Mouse (Mus musculus) cerebellum, adult 2 months (tissue): ENCODE results near the gene Vangl1. TPM values are rescaled to one million over a fixed set of nuclear protein-coding genes. Genes with fewer than 3 reads are reported as not detected.

Experiments
- DNase-seq, 2 experiments: peaks; one replicate each; pipeline ENCODE4 v3.0.0; 2021
- H3K27ac ChIP-seq: fragments of 200-500 bp; 2 replicates; pipeline ENCODE4 v1.5.1; 2012; ENCODE audit warnings: low read length, control low read depth, inconsistent platforms; ENCODE audit not compliant: insufficient read depth
- H3K27me3 ChIP-seq: fragments of 200-500 bp; 2 replicates; pipeline ENCODE4 v1.6.1; 2012; ENCODE audit warnings: inconsistent platforms, mild to moderate bottlenecking, low read length, moderate library complexity; ENCODE audit not compliant: control insufficient read depth, insufficient read depth
- H3K4me1 ChIP-seq: fragments of 200-500 bp; 2 replicates; pipeline ENCODE4 v1.6.1; 2011; ENCODE audit warnings: low read length; ENCODE audit not compliant: control insufficient read depth, insufficient read depth
- H3K4me3 ChIP-seq: fragments of 200-500 bp; replicated peaks from 2 replicates; pipeline ENCODE3; 2011; ENCODE audit warnings: mild to moderate bottlenecking, low read depth, low read length, control low read depth; ENCODE audit not compliant: insufficient read depth
- CTCF ChIP-seq: fragments of 200-500 bp; IDR thresholded peaks from 2 replicates; pipeline ENCODE4 v1.5.1; 2011; ENCODE audit warnings: low read depth, mild to moderate bottlenecking, control low read depth, low read length, moderate library complexity, borderline replicate concordance; ENCODE audit not compliant: insufficient read depth
- POLR2A ChIP-seq: fragments of 200-500 bp; IDR thresholded peaks from 2 replicates; pipeline ENCODE4 v1.6.1; 2011; ENCODE audit warnings: low read length, control low read depth, borderline replicate concordance; ENCODE audit not compliant: insufficient read depth
- WGBS: fragments of 180-500 bp; shearing (Covaris S2); methylation state at CpG from one replicate; pipeline ENCODE4 v1.1.7; 2018; 5-methylcytosine and 5-hydroxymethylcytosine counted together
- polyA plus RNA-seq: library from polyadenylated mRNA; depleted of rRNA; stranded (reverse); fragments of >200 nt; gene quantifications from 2 replicates; pipeline ENCODE4 v1.2.3, GENCODE M21; 2012

Gene Vangl1
- polyA plus RNA-seq, 1 experiment, result 6.8 TPM

GRCm38 (mm10) chr3:102137158-102137557 lies 67.3 kb downstream of the Vangl1 start:
- no peak overlapping the region for H3K27ac ChIP-seq
- H3K27me3 ChIP-seq, result no peaks in the 10 kb centered on the region
- no peaks in the 10 kb centered on the region for H3K4me1 ChIP-seq
- no peak for DNase-seq
- H3K4me3 ChIP-seq, result no peak overlapping the region
- no peak for TF ChIP-seq CTCF
- no peak for TF ChIP-seq POLR2A
- WGBS, result 83% methylated on average over 10 of the region's 10 CpGs

- H3K4me3 ChIP-seq, result no peak overlapping the region
- H3K27me3 ChIP-seq, result no peaks in the 10 kb centered on the region
- WGBS, result 44% methylated on average over 10 of the region's 10 CpGs
- H3K4me1 ChIP-seq, result no peaks in the 10 kb centered on the region
- TF ChIP-seq POLR2A (no peak), CTCF (no peak)
- H3K27ac ChIP-seq, result no peak overlapping the region
- DNase-seq, result no peak
Observed at GRCm38 (mm10) chr3:102135389-102136113, 68.9 kb downstream of the Vangl1 start.

GRCm38 (mm10) chr3:102131627-102132324 lies 72.7 kb downstream of the Vangl1 start:
- Histone ChIP-seq H3K27ac (no peak overlapping the region), H3K4me1 (no peaks in the 10 kb centered on the region), H3K4me3 (no peak overlapping the region), H3K27me3 (no peaks in the 10 kb centered on the region)
- TF ChIP-seq POLR2A (no peak), CTCF (no peak)
- 91% methylated on average over 9 of the region's 9 CpGs for WGBS
- no peak for DNase-seq

GRCm38 (mm10) chr3:102130478-102130877 lies 74.0 kb downstream of the Vangl1 start:
- Histone ChIP-seq H3K4me3 (no peak overlapping the region), H3K27ac (no peak overlapping the region), H3K27me3 (no peaks in the 10 kb centered on the region), H3K4me1 (peaks cover 2% of the 10 kb centered on the region; the same call in 1 of the 2 replicates)
- TF ChIP-seq POLR2A (no peak), CTCF (no peak)
- WGBS, result 71% methylated on average over 6 of the region's 6 CpGs
- no peak for DNase-seq

GRCm38 (mm10) chr3:102128242-102128641 lies 76.3 kb downstream of the Vangl1 start:
- H3K27ac ChIP-seq, result no peak overlapping the region
- no peak for DNase-seq
- H3K27me3 ChIP-seq, result no peaks in the 10 kb centered on the region
- whole genome bisulfite sequencing, result 93% methylated on average over 2 of the region's 2 CpGs
- TF ChIP-seq CTCF, result no peak
- TF ChIP-seq POLR2A, result no peak
- H3K4me1 ChIP-seq, result peaks cover 5% of the 10 kb centered on the region; the same call in 1 of the 2 replicates
- H3K4me3 ChIP-seq, result no peak overlapping the region

- no peak overlapping the region for H3K27ac ChIP-seq
- 92% methylated on average over 2 of the region's 2 CpGs for WGBS
- DNase-seq, result no peak
- H3K4me3 ChIP-seq, result no peak overlapping the region
- no peaks in the 10 kb centered on the region for H3K27me3 ChIP-seq
- H3K4me1 ChIP-seq, result peaks cover 5% of the 10 kb centered on the region; the same call in 1 of the 2 replicates
- TF ChIP-seq POLR2A (no peak), CTCF (no peak)
Observed at GRCm38 (mm10) chr3:102127114-102127513, 77.4 kb downstream of the Vangl1 start.

GRCm38 (mm10) chr3:102125546-102125945 lies 78.9 kb downstream of the Vangl1 start:
- Histone ChIP-seq H3K4me3 (no peak overlapping the region), H3K27me3 (no peaks in the 10 kb centered on the region), H3K4me1 (peaks cover 5% of the 10 kb centered on the region; the same call in 1 of the 2 replicates), H3K27ac (no peak overlapping the region)
- DNase-seq, result peak; percentile 29 to 61
- WGBS, result 72% methylated on average over 1 of the region's 1 CpGs
- TF ChIP-seq CTCF (no peak), POLR2A (no peak)

- no peak for TF ChIP-seq POLR2A
- TF ChIP-seq CTCF, result no peak
- WGBS, result 89% methylated on average over 6 of the region's 6 CpGs
- Histone ChIP-seq H3K27ac (no peak overlapping the region), H3K4me1 (peaks cover 5% of the 10 kb centered on the region; the same call in 1 of the 2 replicates), H3K4me3 (no peak overlapping the region), H3K27me3 (no peaks in the 10 kb centered on the region)
- no peak for DNase-seq
Observed at GRCm38 (mm10) chr3:102123654-102124053, 80.8 kb downstream of the Vangl1 start.
